In genomic region chr6:30983021-30983420, GRCm38 (mm10) we compare ENCODE assay signal across 23 mouse cellular contexts. TPM values are rescaled to one million over a fixed set of nuclear protein-coding genes. Genes with fewer than 3 reads are reported as not detected.
DNase-seq lines count a peak whose midpoint lies in the region; ATAC-seq and TF ChIP-seq lines count a peak whose summit lies in the region.
"Had no signal": no experiment of that assay in that cellular context is flagged by ENCODE, and none has a peak within 500 bp of the region (broad histone marks: within the 10 kb centered on the region; RNA-seq: fewer than 3 reads in every experiment).

No protein-coding gene starts in this region.

- no peak overlapping the region for H3K27ac ChIP-seq in heart, embryonic 13.5 days (replicated peaks)
- no peak overlapping the region for H3K27ac ChIP-seq in kidney, postnatal 0 days
- H3K27ac ChIP-seq in midbrain, embryonic 13.5 days, result no peak overlapping the region
- H3K27ac ChIP-seq in midbrain, embryonic 16.5 days (ENCODE audit: low read length), result no peak overlapping the region
- no peak overlapping the region for H3K27ac ChIP-seq in limb, embryonic 13.5 days
- H3K27ac ChIP-seq: hindbrain, embryonic 12.5 days; liver, embryonic 13.5 days; neural tube, embryonic 15.5 days had no signal

- intact Hi-C loops in heart, postnatal 25 days (cut with DNase I), result loop anchor here (2.0 to 5.0 kb wide), 3 partner anchors 50 to 581 kb away; partner anchors contain the start of gene Klhdc10

- H3K4me2 ChIP-seq in heart, embryonic 13.5 days, result peak overlapping the region; percentile 68; the same call in 1 of the 2 replicates
- no peak overlapping the region; the same call in 1 of the 2 replicates for H3K4me2 ChIP-seq in kidney, postnatal 0 days (ENCODE audit: low read length)
- no peak overlapping the region for H3K4me2 ChIP-seq in midbrain, embryonic 13.5 days (replicated peaks)
- H3K4me2 ChIP-seq in midbrain, embryonic 16.5 days (ENCODE audit: low read length), result no peak overlapping the region
- no peak overlapping the region for H3K4me2 ChIP-seq in limb, embryonic 13.5 days (replicated peaks)
- H3K4me2 ChIP-seq: liver, embryonic 13.5 days had no signal

- H3K27me3 ChIP-seq in heart, embryonic 13.5 days (replicated peaks), result 0 out of 2 replicates have a peak, but pooled peaks cover 3% of the 10 kb centered on the region
- no peaks in the 10 kb centered on the region for H3K27me3 ChIP-seq in kidney, postnatal 0 days (ENCODE audit: insufficient read depth, low read length)
- no peaks in the 10 kb centered on the region for H3K27me3 ChIP-seq in midbrain, embryonic 13.5 days
- no peaks in the 10 kb centered on the region for H3K27me3 ChIP-seq in midbrain, embryonic 16.5 days (ENCODE audit: control insufficient read depth, insufficient read depth, low read depth, low read length)
- no peaks in the 10 kb centered on the region for H3K27me3 ChIP-seq in limb, embryonic 13.5 days
- H3K27me3 ChIP-seq: heart, embryonic 12.5 days; neural tube, embryonic 15.5 days had no signal

- H3K9me3 ChIP-seq in heart, embryonic 13.5 days, result no peaks in the 10 kb centered on the region
- no peaks in the 10 kb centered on the region for H3K9me3 ChIP-seq in kidney, postnatal 0 days (replicated peaks; ENCODE audit: low read length)
- H3K9me3 ChIP-seq in midbrain, embryonic 13.5 days, result no peaks in the 10 kb centered on the region
- H3K9me3 ChIP-seq in midbrain, embryonic 16.5 days (replicated peaks; ENCODE audit: control insufficient read depth, low read length, poor library complexity, severe bottlenecking), result no peaks in the 10 kb centered on the region
- no peaks in the 10 kb centered on the region for H3K9me3 ChIP-seq in limb, embryonic 13.5 days
- H3K9me3 ChIP-seq: heart, embryonic 12.5 days; hindbrain, embryonic 12.5 days; liver, embryonic 13.5 days; megakaryocyte, embryonic 14.5 days; neural tube, embryonic 15.5 days had no signal

- H3K9ac ChIP-seq in heart, embryonic 13.5 days, result no peak overlapping the region
- H3K9ac ChIP-seq in kidney, postnatal 0 days (ENCODE audit: low read depth, low read length), result no peak overlapping the region
- no peak overlapping the region for H3K9ac ChIP-seq in midbrain, embryonic 13.5 days (replicated peaks)
- no peak overlapping the region for H3K9ac ChIP-seq in midbrain, embryonic 16.5 days (ENCODE audit: low read depth, low read length)
- peak overlapping the region; percentile 35; the same call in 1 of the 2 replicates for H3K9ac ChIP-seq in limb, embryonic 13.5 days
- H3K9ac ChIP-seq: heart, embryonic 12.5 days; hindbrain, embryonic 12.5 days; liver, embryonic 13.5 days had no signal

- no peak for DNase-seq in heart, postnatal 25 days (ENCODE audit: low spot score)
- DNase-seq in kidney, postnatal 0 days (ENCODE audit: low spot score), result no peak
- no peak for DNase-seq in kidney, postnatal 4 days
- no peak for DNase-seq in layer of hippocampus, adult 9-11 months
- DNase-seq: adrenal gland, postnatal 36 days; kidney, postnatal 10 days; liver, embryonic 13.5 days; right cerebral cortex, postnatal 14 days; spleen, adult 18-20 months; thymus, adult 18-20 months had no signal

- peaks cover 8% of the 10 kb centered on the region; the same call in 1 of the 2 replicates for H3K4me1 ChIP-seq in heart, embryonic 13.5 days
- H3K4me1 ChIP-seq in kidney, postnatal 0 days (replicated peaks; ENCODE audit: insufficient read depth, low read length), result no peaks in the 10 kb centered on the region
- no peaks in the 10 kb centered on the region for H3K4me1 ChIP-seq in midbrain, embryonic 13.5 days (replicated peaks)
- no peaks in the 10 kb centered on the region for H3K4me1 ChIP-seq in midbrain, embryonic 16.5 days (ENCODE audit: control insufficient read depth, insufficient read depth, low read length)
- H3K4me1 ChIP-seq in limb, embryonic 13.5 days, result peaks cover 11% of the 10 kb centered on the region
- H3K4me1 ChIP-seq: liver, embryonic 13.5 days had no signal

- 67% methylated on average over 4 of the region's 4 CpGs for WGBS in heart, embryonic 13.5 days
- WGBS in kidney, postnatal 0 days, result 57% methylated on average over 4 of the region's 4 CpGs
- 78% methylated on average over 4 of the region's 4 CpGs for WGBS in midbrain, embryonic 13.5 days
- 74% methylated on average over 4 of the region's 4 CpGs for WGBS in midbrain, embryonic 16.5 days
- WGBS in limb, embryonic 13.5 days, result 66% methylated on average over 4 of the region's 4 CpGs

- no peaks in the 10 kb centered on the region for H3K36me3 ChIP-seq in heart, embryonic 13.5 days
- no peaks in the 10 kb centered on the region for H3K36me3 ChIP-seq in kidney, postnatal 0 days (ENCODE audit: insufficient read depth, low read length)
- no peaks in the 10 kb centered on the region for H3K36me3 ChIP-seq in midbrain, embryonic 13.5 days
- H3K36me3 ChIP-seq in midbrain, embryonic 16.5 days (ENCODE audit: control insufficient read depth, insufficient read depth, low read length), result no peaks in the 10 kb centered on the region
- H3K36me3 ChIP-seq in limb, embryonic 13.5 days, result no peaks in the 10 kb centered on the region
- H3K36me3 ChIP-seq: heart, embryonic 12.5 days; hindbrain, embryonic 12.5 days; liver, embryonic 13.5 days; neural tube, embryonic 15.5 days had no signal

- no peak for TF ChIP-seq CTCF in kidney, postnatal 0 days (IDR thresholded peaks at IDR 0.05; ENCODE audit: low read depth)

- H3K4me3 ChIP-seq in heart, embryonic 13.5 days, result no peak overlapping the region
- H3K4me3 ChIP-seq in kidney, postnatal 0 days (replicated peaks; ENCODE audit: low read depth, low read length), result no peak overlapping the region
- no peak overlapping the region for H3K4me3 ChIP-seq in midbrain, embryonic 13.5 days (replicated peaks)
- no peak overlapping the region for H3K4me3 ChIP-seq in midbrain, embryonic 16.5 days (ENCODE audit: low read depth, low read length)
- no peak overlapping the region for H3K4me3 ChIP-seq in limb, embryonic 13.5 days
- H3K4me3 ChIP-seq: erythroblast, embryonic 14.5 days; liver, embryonic 13.5 days had no signal

- ATAC-seq in heart, embryonic 13.5 days (ENCODE audit: extremely low read depth, insufficient number of reproducible peaks, low FRiP score, low TSS enrichment), result no peak
- ATAC-seq in kidney, postnatal 0 days (replicated peaks; ENCODE audit: low FRiP score, low read depth), result peak; percentile 33; the same call in 1 of the 2 replicates
- ATAC-seq in midbrain, embryonic 13.5 days, result 0 out of 2 replicates have a peak, but pooled peaks have one; percentile 30
- no peak for ATAC-seq in midbrain, embryonic 16.5 days
- ATAC-seq in limb, embryonic 13.5 days (ENCODE audit: low FRiP score, low read depth), result no peak
- ATAC-seq: forebrain, postnatal 0 days had no signal

RNA-seq across cellular contexts. Expression of gene Klf14, which starts 24.1 kb away (rescaled TPM):
- 1.5 and 1.8 TPM in 2 replicates for polyA plus RNA-seq in heart, embryonic 13.5 days (2015; fragmentation: Nextera tagmentation; extraction: Ambion mirVana)
- total RNA-seq in heart, postnatal 25 days (2021), result under 1 TPM; 0.31 to 0.36 TPM
- polyA plus RNA-seq in kidney, postnatal 0 days (2015; fragmentation: Nextera tagmentation; extraction: Ambion mirVana), result 2.4 and 3.0 TPM in 2 replicates
- 0.23 TPM in 1 of 2 replicates, not detected in the other for polyA plus RNA-seq in midbrain, embryonic 13.5 days (2015; fragmentation: Nextera tagmentation; extraction: Ambion mirVana)
- polyA plus RNA-seq in midbrain, embryonic 16.5 days (2015; fragmentation: Nextera tagmentation; extraction: Ambion mirVana), result 0.17 and 0.28 TPM in 2 replicates
- polyA plus RNA-seq in limb, embryonic 13.5 days (2015; fragmentation: Nextera tagmentation; extraction: Ambion mirVana), result 4.0 and 5.8 TPM in 2 replicates
- total RNA-seq: adrenal gland, postnatal 36 days; common myeloid progenitor, adult 5-6 weeks had no signal
- polyA plus RNA-seq: C2C12; cerebellum, adult 2 months; erythroblast, embryonic 14.5 days had no signal

Comparison
In these comparisons a context has a peak if more than half of its experiments do, and no peak if none do; other contexts are left out.
1. ATAC-seq: peak in kidney, postnatal 0 days (single experiment) and midbrain, embryonic 13.5 days (single experiment); none in heart, embryonic 13.5 days (single experiment), midbrain, embryonic 16.5 days (single experiment) and limb, embryonic 13.5 days (single experiment).